Mouse (Mus musculus) liver, adult (tissue): ENCODE results near the gene Epn1.

Experiments used
- GATA4 ChIP-seq: IDR thresholded peaks from 2 replicates; pipeline ENCODE4 v1.6.1; 2014; ENCODE audit warnings: mild to moderate bottlenecking, low read length; ENCODE audit not compliant: insufficient replicate concordance

The Epn1 gene

GRCm38 (mm10) chr7:5081939-5082338 lies 1.9 kb downstream of the Epn1 start:
- TF ChIP-seq GATA4 = no peak

GRCm38 (mm10) chr7:5083325-5084105 lies 3.5 kb downstream of the Epn1 start:
- TF ChIP-seq GATA4 = no peak

DNA sequence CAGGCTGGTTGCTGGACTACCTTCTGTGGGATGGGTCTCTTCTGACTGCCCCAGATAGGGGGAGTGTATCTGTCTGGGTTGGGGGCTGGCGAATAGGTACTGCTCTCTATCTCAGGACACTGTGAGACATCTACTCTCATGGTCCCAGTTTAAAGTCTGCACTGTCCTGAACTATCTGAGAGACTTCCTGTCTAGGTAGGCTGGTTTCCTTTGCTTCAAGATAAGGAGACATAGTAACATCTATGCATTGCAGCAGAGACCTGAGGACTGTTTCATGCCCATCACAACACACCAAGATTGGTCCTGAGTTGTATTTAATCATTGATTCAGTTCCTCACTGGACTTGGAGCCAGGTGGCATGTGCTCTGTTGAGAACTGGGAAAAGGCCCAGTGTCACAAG lies 5.5 kb downstream of the Epn1 start:
- no peak for TF ChIP-seq GATA4

DNA sequence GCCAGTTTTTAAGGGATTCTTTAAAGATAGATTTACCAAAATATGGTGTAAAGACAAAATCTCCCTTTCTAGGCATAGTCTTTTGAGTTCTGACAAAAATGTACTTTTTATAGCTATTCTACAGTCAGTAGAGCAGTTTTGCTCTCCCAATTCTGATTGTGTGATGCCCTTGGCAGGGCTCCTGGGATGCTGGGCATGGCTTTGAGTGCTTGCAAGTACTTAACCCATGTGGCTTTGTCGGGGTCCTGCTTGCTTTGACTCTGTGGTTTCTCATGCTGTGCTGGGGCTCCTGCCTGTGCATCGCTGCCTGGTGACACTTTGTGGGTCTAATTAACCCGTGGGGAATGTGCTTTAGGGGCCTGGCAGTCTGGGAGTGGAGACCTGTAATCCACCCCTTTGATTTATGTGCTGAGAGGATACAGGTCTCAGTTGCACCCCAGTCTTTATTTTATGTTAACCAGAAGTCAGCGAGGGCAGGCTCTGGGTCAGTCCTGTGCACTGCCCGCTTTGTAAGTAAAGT lies 6.9 kb downstream of the Epn1 start:
- no peak for TF ChIP-seq GATA4

- TF ChIP-seq GATA4 = no peak
These were observed 7.9 kb downstream of the Epn1 start for GRCm38 (mm10) chr7:5087886-5088285.

DNA sequence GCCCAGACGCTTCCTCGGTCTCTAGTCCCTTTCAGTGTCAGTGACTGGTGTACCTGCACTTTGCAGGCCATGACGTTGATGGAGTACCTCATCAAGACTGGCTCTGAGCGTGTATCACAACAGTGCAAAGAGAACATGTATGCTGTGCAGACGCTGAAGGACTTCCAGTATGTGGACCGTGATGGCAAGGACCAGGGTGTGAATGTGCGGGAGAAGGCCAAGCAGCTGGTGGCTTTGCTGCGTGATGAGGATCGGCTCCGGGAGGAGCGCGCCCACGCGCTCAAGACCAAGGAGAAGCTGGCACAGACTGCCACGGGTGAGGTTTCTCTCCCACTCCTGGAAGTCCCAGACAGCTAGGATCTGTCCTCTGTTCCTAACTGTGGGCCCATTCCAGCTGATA lies 9.8 kb downstream of the Epn1 start:
- TF ChIP-seq GATA4 = no peak

DNA sequence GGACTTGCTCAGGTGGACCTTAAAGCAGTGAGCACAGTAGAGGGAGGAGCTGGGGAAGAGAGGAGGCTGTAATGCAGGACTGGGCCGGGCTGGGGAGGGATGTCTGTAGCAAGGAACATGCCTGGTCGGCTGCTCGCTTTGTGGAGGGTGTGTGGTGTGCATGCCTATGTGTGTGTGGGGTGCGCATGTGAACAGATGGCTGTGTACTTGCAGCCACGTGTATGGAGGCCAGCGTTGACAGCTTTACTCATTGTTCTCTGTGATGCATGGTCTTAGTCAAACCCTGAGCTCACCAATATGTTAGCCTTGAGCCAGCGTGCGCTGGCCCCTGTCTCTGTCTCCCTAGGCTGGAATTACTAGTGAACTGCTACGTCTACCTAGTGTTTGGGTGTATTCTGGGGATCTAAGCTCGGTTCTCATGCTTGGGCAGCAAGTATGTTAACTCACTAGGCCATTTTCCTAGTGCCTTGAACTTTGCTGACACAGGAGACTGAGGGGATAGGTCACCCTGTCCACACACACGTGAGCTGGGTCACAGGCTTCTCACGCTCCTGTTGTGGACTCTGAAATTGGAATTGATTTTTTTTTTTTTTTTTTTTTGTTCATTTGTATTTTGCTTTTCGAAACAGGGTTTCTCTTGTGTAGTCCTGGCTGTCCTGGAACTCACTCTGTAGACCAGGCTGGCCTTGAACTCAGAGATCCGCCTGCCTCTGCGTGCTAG lies 11.1 kb downstream of the Epn1 start:
- TF ChIP-seq GATA4 = no peak

GRCm38 (mm10) chr7:5092381-5092780 lies 12.3 kb downstream of the Epn1 start:
- TF ChIP-seq GATA4 = no peak

DNA sequence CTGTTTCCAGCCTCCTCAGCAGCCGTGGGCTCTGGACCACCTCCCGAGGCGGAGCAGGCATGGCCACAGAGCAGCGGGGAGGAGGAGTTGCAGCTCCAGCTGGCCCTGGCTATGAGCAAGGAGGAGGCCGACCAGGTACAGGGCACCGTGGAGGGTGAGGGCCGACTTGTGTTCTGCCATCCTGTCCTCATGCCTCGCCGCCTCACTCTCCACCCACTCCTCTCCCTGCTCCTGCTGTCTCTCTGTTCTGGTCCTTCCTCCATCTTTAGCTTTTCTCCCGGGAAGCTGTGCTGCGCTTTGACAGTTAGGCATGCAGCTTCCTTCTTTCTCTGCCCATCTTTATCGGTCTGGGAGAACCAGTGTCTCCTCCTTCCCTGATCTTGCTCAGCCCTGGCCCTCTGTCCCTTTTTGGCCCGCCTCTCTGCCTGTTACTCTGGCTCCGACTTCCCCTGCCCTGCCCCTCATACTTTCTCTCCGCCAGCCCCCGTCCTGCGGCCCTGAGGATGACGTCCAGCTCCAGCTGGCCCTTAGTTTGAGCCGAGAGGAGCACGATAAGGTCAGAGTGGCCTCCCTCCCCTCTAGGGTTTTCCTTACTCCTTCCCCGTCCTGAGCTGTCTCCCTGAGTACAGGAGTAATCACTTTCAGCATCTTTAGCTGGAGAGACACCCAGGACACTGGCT lies 12.9 kb downstream of the Epn1 start:
- TF ChIP-seq GATA4 = no peak

DNA sequence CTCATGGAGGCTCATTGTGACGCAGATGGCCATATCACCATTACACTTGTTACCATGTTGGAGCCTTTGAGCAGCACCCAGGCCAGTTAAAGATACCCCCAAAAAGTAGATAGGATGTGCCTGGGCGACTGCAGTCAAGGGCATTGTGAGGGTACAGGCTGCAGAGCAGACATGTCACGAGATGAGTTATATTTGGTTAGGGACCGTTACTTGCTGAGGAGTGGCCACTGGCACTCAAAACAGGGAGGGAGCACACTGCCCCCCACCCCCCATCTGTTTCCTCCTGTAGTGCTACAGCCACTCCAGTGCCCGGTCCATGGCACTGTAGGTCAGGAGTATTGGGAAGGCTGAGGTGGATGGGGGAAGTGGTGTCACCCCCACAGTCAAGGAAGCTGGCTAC lies 18.7 kb downstream of the Epn1 start:
- TF ChIP-seq GATA4 = no peak

- no peak for TF ChIP-seq GATA4
These were observed 19.8 kb downstream of the Epn1 start for GRCm38 (mm10) chr7:5099796-5100195.

GRCm38 (mm10) chr7:5101066-5101663 lies 21.1 kb downstream of the Epn1 start:
- no peak for TF ChIP-seq GATA4

DNA sequence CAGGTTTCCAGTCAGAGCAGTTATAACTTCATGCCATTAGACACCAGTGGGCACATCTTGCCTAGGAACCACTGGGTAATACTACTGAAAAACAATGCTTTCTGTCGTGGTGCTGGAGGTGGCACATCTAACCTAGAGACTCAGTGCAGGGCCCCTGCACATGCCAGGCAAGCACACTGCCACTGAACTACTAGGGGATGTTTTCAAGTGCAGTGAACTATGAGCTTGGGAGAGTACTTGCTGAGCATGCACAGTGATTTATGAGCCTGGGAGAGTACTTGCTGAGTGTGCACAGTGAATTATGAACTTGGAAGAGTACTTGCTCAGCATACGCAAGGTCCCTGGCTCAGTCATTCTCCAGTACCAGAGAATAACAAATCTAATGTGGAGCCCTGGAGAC lies 22.5 kb downstream of the Epn1 start:
- no peak for TF ChIP-seq GATA4

DNA sequence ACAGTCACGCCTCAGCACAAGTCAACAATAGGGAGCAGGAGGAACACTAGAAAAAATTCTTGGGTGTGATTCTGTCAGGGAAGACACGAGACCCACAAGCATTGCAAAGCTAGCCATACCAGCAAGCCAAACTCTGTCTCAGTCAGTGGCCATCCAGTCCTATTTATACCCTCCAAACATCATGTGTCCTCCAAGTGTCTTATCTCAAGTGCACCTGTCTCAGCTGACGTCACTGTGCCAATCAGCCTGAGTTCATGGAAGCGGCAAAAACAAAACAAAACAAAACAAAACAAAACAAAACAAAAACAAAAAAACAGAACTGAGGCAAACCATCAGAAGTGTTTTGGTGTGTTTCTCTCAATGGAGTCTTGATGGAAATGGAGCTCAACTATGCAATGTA lies 28.2 kb downstream of the Epn1 start:
- TF ChIP-seq GATA4 = no peak

DNA sequence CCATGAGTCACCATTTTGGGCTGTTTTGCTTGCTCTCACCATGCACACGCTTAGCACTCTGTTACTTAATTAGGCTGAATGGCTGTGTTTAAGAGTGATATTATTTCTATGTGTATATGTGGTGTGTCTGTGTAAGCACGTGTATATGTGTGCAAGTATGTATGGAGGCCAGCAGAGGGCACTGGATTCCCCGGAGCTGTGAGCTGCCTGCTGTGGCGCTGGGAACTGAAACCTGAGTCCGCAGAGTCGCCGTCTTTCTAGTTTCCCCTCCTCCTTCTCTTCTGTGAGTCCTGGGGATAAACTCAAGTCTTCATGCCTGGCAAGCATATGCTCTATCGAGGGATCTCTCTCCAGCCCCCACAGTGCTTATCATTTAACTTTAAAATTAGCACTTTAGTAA lies 29.3 kb downstream of the Epn1 start:
- TF ChIP-seq GATA4 = no peak

- no peak for TF ChIP-seq GATA4
These were observed 32.7 kb downstream of the Epn1 start for GRCm38 (mm10) chr7:5112701-5113100.

- TF ChIP-seq GATA4 = no peak
These were observed 36.8 kb downstream of the Epn1 start, which contains the start of gene Rfpl4 for GRCm38 (mm10) chr7:5116850-5117249. Gene Rfpl4 (minus strand): TSS chr7:5116950.
